Mouse (Mus musculus) c-Kit-negative CD71-positive TER-119-positive erythroid progenitor cells, embryonic 14.5 days (primary cell): ENCODE results near the gene Tnfaip2.
A peak's percentile ranks its signal among the peaks of the same experiment; 100 is the strongest.

ENCODE experiments used
- DNase-seq: peaks from one replicate; pipeline ENCODE4 v3.0.0-alpha.2; 2013; ENCODE audit warnings: low read depth, low spot score

Gene Tnfaip2

DNA sequence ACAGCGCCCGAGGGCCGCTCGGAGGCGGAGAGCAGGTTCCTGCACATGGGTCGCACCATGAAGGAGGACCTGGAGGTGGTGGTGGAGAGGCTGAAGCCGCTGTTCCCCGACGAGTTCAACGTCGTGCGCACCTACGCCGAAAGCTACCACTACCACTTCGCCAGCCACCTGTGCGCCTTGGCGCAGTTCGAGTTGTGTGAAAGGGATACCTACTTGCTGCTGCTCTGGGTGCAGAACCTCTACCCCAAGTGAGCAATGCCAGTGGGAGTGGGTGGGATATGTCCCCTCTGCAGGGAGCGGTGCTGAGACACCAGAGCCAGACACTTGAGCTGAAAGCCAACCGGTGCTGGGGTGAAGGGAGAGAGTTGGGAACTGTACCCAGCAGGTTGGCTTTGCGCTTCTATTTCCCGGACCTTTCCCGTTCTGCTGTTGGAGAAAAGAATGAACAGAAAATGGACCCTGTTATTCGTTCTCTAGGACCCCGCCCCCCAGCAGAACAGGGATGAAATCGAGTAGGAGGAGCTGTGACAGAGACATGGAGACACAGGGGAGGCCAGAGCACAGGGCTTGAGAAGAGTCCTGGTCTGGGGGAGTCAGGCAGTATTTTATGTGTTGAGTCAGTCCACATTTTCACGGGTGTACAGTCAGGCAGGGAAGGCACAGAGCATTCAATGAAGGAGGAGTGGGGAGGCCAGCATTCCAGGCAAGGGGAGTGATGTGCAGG lies 3.8 kb downstream of the Tnfaip2 start:
- no peak for DNase-seq

DNA sequence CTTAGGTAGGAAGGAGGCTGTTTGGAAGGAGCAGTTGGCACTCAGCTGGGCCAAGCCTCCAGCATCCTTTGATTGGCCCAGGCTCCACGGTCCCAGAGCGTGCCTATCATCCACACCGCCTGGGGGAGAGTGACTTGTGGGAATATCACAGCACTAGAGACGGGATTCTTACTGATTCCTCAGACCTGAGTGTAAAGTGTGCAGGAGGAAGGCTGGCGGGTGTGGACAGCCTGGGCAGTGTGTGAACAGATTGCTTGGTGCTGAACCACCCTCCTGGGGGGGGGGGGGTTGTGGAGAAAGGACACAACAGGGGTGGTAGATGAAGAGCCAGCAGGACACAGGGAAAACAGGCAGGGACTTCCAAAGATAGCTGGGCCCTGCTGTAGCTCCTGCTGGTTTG lies 4.5 kb downstream of the Tnfaip2 start:
- DNase-seq = no peak

DNA sequence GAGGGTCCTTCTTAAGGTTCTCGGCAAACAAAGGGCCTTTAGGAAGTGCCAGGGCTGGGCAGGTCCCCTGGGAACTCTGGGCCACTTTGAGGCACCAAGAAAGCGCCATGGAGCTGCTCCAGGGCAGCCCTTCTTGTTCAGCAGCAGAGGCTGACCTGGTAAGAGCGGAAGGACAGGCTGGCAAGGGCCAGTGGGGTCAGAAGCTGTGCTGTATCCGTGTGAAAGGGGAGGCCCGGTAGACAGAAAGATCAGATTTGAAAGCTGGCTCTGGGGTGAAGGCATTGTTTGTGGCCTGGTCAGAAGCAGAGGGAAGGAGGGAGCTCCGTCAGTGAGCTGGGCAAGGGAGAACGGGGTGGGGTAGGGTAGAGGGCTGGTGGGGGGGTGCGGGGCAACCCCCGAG lies 5.1 kb downstream of the Tnfaip2 start:
- DNase-seq = no peak

DNA sequence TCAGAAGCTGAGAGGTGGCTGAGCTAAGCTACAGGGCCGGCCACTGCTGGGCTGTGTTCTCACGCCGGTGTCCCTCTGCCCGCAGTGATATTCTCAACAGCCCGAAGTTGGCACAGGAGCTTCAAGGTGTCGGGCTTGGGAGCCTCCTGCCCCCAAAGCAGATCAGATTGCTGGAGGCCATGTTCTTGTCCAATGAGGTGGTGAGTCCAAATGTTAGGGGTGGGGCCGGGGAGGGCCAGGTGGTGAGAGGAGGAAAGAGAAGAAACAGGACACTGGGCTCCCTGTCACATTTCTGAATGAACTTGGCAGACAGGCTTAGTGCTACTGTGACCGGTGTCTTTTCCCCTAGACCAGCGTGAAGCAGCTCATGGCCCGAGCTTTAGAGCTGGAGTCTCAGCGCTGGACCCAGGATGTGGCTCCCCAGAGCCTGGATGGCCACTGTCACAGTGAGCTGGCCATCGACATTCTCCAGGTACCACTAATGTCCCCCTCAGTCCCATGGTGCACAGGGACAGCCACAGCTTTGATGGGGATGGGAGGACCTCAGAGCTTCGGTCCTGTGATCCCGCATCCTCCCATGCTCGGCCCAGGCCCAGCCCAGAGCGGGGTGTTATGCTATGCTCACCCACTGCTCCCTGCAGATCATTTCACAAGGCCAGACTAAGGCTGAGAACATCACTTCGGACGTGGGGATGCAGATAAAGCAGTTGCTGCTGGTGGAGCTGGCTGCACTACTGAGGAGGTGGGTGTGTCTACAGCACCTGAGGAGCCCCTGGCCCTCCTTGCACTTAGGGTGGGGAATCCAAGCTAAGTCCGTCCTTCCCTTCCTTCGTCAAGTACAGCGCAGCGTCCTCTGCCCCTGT lies 5.9 kb downstream of the Tnfaip2 start:
- DNase-seq = no peak

DNA sequence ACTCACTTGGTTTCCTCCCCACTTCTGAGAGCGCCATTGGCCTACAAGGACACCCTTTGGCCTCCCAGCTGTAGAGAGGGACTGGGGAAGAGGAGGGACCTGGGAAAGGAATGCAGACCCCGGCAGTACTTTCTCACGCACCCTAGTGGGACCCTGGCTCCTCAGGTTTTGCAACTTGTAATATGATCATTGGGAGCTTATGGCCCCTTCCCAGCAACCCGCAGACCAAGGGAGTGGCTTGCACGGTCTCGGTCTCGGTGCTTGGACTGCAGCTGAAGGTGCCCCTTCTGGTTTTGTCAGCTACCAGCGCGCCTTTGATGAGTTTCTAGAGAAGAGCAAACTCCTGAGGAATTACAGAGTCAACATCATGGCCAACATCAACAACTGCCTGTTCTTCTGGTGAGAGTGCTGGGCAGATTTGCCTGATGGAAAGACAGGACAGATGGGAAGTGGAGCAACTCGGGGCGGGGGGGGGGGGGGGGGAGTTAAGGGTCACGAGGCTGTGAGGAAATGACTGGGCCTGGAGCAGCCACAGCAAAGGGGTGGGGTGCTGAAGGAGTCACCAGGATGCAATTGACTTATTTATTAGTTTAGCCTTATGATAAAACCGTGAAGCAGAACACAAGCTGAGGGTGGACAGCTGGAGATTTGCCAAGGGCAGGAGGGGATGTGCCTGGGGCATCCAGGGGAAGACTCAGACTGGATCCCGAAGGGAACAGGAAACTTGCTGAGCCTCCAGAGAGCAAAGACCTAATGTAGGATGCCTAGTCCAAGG lies 6.8 kb downstream of the Tnfaip2 start:
- no peak for DNase-seq

DNA sequence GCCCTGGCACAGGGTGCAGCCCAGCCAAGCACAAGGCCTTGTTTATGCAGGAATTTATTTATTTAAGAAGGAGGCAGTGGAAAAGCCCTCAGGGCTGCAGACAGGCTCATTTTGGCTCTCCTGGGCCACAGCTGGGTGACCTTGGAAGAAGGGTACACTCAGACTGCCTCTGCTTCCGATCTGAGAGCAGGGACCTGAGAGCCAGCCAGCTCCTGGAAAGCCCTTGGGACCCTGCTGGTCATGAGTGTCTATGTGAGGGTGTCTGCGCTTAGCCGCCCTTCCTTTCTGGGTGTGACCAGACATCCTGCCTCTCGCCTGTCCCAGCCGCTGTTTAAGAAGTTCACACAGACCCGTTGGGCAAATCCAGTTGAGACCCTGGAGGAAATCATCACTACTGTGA lies 8.1 kb downstream of the Tnfaip2 start:
- DNase-seq = no peak

DNA sequence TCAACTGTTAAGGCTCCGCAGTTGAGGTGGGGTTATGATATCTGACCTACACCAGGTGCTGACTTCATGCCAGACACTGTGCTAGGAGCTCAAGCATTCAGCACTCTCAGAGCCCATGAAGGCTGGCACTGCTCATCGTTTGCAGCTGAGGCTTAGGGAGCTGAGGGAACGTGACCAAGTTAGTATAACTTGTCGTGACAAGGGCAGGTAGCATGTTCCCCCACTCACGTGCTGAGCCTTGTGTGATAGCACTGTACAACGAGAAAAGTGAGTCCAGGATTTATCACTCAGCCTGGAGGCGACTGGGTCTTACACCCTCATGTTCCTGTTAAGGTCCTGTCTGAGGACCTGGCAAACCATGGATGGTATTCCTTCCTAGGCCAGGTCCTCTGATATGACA lies 9.3 kb downstream of the Tnfaip2 start:
- no peak for DNase-seq

DNA sequence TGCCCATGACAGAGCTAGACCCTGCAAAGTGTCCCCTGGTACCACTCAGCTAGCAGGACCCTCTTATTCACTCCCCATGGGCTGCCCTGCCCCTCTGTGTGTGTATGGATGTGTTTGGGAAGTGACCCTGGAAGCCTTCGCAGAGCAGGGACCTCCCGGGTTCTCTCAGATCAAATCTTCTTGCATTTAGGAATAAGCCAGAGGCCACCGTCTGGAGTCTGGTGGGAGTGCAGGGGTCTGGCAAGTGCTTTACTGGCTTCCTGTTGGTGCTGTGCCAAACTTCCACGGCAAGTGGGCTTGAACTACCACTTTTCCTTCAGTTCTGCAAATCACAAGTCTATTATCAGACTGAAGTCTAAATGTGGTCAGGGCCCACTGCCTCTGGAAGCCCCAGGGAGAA lies 11.8 kb downstream of the Tnfaip2 start:
- no peak for DNase-seq

DNA sequence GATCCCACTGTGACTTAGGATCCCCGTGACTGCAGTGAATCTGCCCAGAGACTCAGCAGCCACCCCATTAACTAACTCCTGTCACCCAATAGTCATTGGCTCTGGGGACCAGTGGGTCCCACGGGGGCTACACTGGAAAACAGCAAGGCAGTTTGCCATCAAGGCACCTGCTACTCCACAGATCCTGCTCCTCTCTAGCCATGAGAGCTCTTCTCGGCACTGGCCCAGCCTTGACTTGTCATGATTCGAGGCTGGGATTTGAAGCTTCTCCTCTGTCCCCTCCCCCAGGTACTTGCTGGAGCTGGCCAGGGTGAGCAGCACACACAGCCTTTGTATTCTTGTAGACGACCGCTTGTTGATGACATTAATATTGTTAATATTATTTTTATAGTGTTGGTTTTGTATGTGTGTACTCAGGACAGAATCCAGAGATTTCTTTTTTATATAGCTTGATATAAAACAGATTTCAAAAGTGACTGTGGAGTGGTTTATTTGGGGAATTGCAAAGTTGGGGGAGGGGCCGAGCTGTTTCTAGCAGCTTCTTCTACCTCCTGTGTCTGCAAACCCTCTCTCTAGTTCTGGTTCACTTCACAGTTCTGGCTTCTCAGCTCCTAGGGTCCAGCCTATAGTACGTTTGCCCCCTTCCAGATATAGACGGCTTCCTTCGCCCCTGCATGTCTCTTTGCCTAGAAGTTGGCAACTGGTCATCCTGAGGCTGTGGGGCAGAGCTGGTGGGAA lies 12.4 kb downstream of the Tnfaip2 start:
- DNase-seq = no peak

DNA sequence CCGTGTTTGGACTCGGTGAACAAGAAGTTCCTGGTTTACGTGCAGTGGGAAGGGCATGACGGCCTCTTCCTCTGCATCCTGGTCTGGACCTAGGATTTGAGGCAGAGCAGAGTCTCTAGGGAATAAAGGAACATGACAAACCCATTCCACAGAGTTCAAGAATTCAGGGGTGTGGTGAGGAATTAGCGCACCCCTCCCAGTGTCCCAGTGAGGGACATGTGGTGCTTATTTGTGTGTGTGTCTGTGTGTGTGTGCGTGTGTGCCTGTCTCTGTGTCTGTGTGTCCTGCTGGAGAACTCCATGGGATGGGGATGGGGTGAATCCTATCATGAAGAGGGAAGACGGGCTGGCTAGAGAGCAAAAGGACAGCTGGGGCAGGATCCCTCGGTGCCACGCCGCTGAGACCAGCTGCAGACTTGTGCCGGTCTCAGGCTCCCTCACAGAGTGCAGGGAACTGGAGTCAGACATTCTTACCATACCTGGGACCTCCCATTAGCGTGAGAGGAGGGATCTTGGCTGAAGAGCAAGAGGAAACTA lies 13.1 kb downstream of the Tnfaip2 start:
- no peak for DNase-seq

DNA sequence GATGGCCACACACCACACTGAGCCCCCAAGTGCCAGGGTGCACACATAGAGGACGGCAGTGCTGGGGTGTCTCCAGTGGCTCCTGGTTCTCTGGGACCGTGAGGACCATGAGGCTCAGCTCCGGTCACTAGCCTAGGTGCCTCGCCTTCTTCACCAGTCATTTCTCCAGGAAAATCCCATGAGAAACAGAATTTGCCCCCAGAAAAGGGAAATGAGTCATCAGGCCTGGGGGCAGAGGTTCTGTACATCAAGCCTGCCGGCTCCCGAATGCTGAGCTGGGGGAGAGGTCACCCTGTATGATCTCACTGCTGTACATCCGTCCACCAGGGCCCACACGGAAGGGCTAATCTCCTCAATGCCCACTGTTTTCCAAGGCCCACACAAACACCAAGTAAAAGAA lies 13.6 kb downstream of the Tnfaip2 start:
- DNase-seq = no peak

DNA sequence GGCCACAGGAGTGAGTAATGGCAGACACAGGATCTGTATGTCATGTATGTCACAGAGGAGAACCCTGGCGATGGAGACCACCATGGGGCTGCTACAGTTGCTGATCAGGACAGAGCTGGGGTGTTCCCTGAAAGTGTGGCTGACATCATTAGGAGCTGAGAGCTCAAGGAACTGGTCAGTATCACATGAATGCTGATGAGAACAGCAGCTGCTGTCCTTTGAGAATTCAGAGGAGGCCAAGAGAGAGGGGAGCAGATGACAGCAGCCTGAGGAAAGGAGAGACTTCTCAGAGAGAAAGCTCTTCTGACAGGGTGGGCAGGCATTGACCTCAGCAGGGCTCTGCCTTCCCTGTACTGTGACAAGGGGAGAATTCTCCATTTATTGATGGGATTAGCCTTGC lies 15.5 kb downstream of the Tnfaip2 start:
- DNase-seq = no peak

DNA sequence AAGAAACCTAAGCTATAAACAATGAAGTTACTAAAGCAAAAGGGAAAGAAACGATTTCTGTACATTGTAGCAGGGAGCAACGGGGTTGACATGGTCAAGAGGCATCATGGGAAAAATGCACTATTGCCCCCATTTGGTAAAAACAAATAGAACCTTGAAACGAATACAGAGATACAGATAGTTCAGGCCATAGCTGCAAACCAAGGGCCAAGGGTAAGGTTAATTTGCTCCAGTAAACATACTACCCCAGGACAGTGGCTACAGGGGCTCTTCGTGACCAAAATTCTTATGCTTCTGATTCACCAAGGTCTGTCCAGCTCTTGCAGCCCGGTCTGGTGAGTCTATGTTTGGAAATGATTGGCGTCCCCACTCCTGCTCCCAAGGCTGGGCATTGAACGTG lies 21.3 kb downstream of the Tnfaip2 start:
- DNase-seq = no peak

DNA sequence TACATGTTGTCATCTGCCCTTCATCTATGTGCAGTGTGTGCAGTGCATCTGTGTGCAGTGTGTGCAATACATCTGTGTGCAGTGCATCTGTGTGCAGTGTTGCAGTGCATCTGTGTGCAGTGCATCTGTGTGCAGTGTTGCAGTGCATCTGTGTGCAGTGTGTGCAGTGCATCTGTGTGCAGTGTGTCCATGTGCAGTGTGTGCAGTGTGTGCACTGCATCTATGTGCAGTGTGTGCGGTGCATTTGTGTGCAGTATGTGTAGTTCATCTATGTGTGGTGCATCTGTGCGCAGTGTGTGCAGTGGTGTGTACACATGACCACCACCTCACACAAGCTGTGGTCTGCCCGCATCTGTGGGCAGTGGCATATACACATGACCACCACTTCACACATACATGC lies 24.1 kb downstream of the Tnfaip2 start:
- no peak for DNase-seq

DNA sequence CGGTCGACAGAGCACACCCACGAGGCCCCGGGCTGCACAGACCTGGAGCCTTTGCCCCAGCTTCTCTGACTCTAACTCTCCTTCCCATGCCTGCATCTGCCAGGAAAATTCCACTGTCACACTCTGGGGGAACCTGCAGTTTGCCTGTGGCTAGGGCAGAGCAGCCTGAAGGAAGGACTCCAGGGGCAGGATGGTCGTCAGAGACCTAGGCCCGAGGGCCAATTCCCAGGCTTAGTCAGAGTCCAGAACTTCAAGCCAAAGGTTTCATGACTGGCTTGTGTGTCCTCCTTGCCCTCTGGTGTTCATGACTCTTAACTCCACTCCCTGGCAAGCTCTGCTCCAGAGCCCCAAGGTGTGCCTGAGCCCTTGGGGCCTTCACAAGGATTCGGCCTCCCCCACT lies 25.9 kb downstream of the Tnfaip2 start:
- DNase-seq = no peak

DNA sequence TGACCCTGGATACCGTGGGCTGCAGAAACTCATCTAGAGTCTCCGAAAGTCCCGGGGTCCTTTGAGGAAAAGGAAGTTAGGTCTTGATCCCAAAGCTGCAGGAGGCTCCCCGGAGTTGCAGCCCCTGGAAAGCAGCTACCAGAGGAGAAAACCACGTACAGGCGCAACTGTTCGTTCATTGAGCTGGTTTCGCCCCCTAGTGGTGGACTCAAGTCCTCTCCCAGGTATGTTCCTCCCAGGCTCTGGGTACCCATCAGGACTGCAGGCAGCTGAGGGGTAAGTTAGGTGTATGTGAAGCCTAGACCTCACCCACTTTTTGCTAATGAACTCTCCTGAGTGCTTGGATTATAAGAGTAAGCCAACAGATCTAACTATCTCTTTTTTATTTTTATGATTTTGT lies 27.2 kb downstream of the Tnfaip2 start:
- DNase-seq = peak; percentile 65

DNA sequence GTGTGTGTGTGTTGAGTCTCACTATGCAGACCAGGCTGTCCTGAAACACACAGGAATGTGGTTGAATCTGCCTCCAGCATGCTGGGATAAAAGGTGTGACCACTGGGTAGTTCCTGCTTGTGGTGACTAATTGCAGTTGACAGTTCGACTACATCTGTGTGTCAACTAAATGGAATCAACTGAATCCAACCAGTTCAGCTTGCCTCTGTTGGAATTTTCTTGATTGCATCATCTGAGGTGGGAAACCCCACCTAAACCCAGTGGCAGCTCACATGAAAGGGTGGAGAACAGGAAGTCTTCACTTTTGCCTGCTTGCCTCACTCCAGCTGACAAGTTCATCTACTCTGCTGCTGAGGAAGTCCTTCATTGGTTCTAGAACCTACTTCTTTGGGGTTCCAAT lies 28.9 kb downstream of the Tnfaip2 start:
- DNase-seq = no peak

DNA sequence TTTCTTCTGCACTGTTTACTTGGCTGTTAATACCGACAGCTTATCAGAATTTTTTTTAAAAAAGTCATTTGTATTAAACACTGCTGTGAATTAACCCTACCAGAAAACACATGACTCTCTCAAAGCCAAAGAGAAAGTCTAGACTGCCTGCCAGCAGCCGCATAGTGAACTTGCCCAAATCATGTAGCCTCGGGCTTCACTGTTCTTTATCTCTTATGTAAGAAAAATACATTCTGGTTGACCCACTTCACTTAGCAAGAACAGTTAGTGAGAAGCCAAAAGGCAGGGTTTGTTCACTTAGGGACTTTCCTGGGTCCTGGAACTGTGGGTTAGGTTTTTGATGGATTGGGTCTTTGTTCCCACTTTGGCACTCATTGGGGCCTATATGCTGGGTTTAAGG lies 29.5 kb downstream of the Tnfaip2 start:
- no peak for DNase-seq

DNA sequence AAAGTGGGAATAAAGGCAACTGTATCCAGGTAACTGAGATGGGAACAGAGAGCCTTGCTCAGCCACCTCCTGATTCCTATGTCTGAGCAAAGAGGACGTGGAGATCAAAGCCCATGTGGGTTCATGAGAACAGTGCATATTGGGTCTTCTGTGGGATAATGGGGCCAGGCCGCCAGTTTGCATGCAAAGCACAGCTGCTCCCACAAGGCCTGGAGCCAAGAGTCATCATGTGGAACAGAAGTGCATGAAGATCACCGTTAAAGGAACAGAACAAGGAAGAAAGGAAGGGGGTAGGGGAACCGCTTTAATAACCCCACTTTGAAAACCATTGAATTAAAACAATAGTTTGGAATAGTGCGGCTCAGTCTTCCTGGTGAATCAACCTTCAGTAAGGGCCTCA lies 30.6 kb downstream of the Tnfaip2 start:
- DNase-seq = no peak

DNA sequence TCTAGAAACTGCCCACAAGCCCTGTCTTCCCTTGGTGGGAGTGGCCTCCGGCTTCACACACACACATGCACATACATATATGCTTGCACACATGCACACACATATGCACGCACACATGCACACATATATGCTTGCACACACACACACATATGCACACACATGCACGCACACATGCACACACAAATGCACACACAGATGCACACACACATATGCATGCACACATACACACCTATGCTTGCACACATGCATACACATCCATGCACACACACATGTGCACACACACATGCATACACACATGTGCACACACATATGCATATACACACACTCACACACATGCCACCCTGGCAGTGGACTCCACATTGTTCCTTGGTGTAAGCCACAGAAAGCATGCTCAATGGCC lies 32.1 kb downstream of the Tnfaip2 start:
- no peak for DNase-seq

DNA sequence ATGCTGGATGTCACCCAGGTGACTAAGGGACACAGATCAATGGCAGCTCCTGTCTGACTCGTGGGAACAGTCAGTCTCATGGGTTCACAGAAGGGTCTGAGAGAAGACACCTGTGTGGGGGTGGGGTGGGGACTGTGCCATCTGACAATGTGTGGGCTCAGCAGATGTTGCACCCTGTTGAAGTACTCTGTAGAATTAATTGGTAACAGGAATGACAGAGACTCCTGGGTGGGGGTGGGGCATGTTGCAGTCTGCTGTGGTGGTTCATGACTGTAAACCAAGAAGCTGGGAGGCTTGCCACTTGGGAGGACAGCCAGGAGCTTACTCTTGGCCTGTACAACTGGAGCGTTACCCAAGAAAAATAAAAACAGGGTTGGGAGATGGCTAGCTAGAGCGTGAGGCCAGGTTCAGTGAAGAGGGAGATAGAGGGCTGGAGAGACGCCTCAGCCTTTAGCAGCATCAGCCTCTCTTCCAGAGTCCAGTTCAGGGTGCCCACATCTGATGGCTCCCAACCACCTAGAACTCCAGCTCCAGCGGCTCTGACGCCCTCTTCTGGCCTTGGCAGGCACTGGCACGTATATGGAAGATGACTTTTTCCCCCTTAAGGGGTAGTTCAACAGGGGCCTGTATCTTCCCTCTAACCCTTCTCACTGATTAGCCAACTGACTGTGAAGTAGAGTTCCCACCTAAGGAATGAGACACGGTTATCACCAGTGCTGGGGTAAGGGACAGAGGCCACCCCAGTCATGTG lies 32.8 kb downstream of the Tnfaip2 start:
- DNase-seq = no peak
